Mouse (Mus musculus) kidney, embryonic 15.5 days (tissue): ENCODE measurements around the gene Fubp1. TPM values are rescaled to one million over a fixed set of nuclear protein-coding genes. Genes with fewer than 3 reads are reported as not detected.
A peak's percentile ranks its signal among the peaks of the same experiment; 100 is the strongest.

Experiments used
- ATAC-seq: fragments of 200-750 bp; cut with Nextera tagmentation; replicated peaks from 2 replicates; pipeline ENCODE4 v1.8.0; 2017; ENCODE audit warnings: moderate TSS enrichment; ENCODE audit not compliant: low FRiP score
- H3K27ac ChIP-seq: fragments of 300-500 bp; sonication (generic); 2 replicates; pipeline ENCODE4 v1.5.1; 2015; ENCODE audit warnings: mild to moderate bottlenecking, inconsistent platforms
- H3K27me3 ChIP-seq: fragments of 300-500 bp; sonication (generic); 2 replicates; pipeline ENCODE4 v1.6.1; 2015; ENCODE audit warnings: inconsistent platforms
- H3K36me3 ChIP-seq: fragments of 300-500 bp; sonication (generic); 2 replicates; pipeline ENCODE4 v1.6.1; 2015; ENCODE audit warnings: inconsistent platforms
- H3K4me1 ChIP-seq: fragments of 300-500 bp; sonication (generic); 2 replicates; pipeline ENCODE4 v1.6.1; 2015; ENCODE audit warnings: inconsistent platforms
- H3K4me2 ChIP-seq: fragments of 300-500 bp; sonication (generic); 2 replicates; pipeline ENCODE4 v1.6.1; 2015; ENCODE audit warnings: moderate library complexity, mild to moderate bottlenecking, inconsistent platforms
- H3K4me3 ChIP-seq: fragments of 300-500 bp; sonication (generic); replicated peaks from 2 replicates; pipeline ENCODE4 v1.5.1; 2015; ENCODE audit warnings: mild to moderate bottlenecking, inconsistent platforms
- H3K9ac ChIP-seq: fragments of 300-500 bp; sonication (generic); 2 replicates; pipeline ENCODE4 v1.6.1; 2015; ENCODE audit warnings: mild to moderate bottlenecking, inconsistent platforms
- H3K9me3 ChIP-seq: fragments of 300-500 bp; sonication (generic); replicated peaks from 2 replicates; pipeline ENCODE4 v1.6.1; 2016; ENCODE audit warnings: inconsistent platforms
- WGBS: fragments of 180-500 bp; shearing (Covaris S2); methylation state at CpG from one replicate; pipeline ENCODE4 v1.1.7; 2015; ENCODE audit warnings: mixed read lengths; 5-methylcytosine and 5-hydroxymethylcytosine counted together
- polyA plus RNA-seq: library from polyadenylated mRNA; unstranded; fragments of >200 nt; fragmentation: Nextera tagmentation; extraction: Ambion mirVana; gene quantifications from 2 replicates; pipeline ENCODE4 v1.2.1, GENCODE M21; 2015

The Fubp1 gene
- 301 and 315 TPM in 2 replicates for polyA plus RNA-seq

GRCm38 (mm10) chr3:152209967-152210634, at the start of gene Fubp1, which contains the start of gene Dnajb4:
Fubp1 (plus strand) TSS chr3:152210422.
Dnajb4 (minus strand) TSS chr3:152210302.
- Histone ChIP-seq H3K9me3 (no peaks in the 10 kb centered on the region), H3K27ac (peak within 1 kb of the TSS; percentile 99), H3K4me3 (peak within 1 kb of the TSS; percentile 97), H3K4me2 (peak within 1 kb of the TSS; percentile 81), H3K36me3 (peaks cover 6% of the 10 kb centered on the region), H3K4me1 (peaks cover 24% of the 10 kb centered on the region), H3K9ac (peak within 1 kb of the TSS; percentile 100), H3K27me3 (no peaks in the 10 kb centered on the region)
- WGBS = under 1% methylated on average over 85 of the region's 85 CpGs
- peak; percentile 97 for ATAC-seq

DNA sequence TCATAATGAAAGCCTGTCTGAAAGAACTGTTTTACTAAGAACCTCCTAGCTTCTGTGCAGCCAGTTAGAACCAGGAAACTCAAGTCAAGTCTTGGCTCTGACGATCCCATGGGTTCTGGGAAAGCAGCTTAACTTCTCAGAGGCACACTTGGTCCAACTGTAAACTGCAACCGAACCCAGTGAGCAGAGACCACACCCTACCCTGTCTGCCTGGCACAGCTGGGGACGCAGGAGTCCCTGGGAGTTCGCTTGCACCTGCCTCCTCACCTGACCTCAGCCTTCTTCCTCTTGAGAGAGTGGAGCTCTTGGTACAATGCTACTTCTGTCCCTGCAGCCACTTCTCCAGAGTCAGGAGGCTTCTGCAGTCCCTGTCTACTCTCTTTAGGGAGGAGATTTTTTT, 49.6 kb upstream of the Fubp1 start:
- Histone ChIP-seq H3K27ac (no peak overlapping the region), H3K27me3 (peaks cover 6% of the 10 kb centered on the region; the same call in 1 of the 2 replicates), H3K9me3 (no peaks in the 10 kb centered on the region), H3K9ac (no peak overlapping the region), H3K4me2 (no peak overlapping the region), H3K4me3 (no peak overlapping the region), H3K4me1 (peaks cover 12% of the 10 kb centered on the region), H3K36me3 (no peaks in the 10 kb centered on the region)
- WGBS = 57% methylated on average over 4 of the region's 4 CpGs
- no peak for ATAC-seq

DNA sequence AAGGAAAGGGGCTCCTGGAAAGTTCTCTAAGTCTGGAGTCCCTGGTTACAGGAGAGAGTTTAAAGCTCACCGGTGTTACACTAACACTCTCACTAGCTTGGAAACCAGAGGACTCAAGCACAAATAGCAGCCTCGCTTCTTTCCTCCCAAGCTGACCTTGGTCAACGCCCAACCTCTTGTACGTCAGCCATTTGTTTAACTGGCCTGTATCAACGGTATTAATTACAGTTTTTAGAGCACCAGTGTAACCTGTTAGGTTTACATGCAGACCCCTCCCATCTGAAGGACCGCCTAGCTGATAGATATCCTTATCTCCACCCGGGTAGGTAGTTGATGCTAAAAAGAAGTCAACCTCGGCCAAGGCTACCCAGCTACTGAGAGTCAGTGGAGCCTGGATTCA, 46.9 kb upstream of the Fubp1 start:
- peaks cover 21% of the 10 kb centered on the region for H3K27me3 ChIP-seq
- no peak for ATAC-seq
- no peaks in the 10 kb centered on the region for H3K9me3 ChIP-seq
- H3K4me2 ChIP-seq = no peak overlapping the region
- peaks cover 22% of the 10 kb centered on the region for H3K4me1 ChIP-seq
- H3K36me3 ChIP-seq = no peaks in the 10 kb centered on the region
- no peak overlapping the region for H3K27ac ChIP-seq
- 76% methylated on average over 8 of the region's 8 CpGs for WGBS
- H3K4me3 ChIP-seq = no peak overlapping the region
- no peak overlapping the region for H3K9ac ChIP-seq

- Histone ChIP-seq H3K36me3 (no peaks in the 10 kb centered on the region), H3K9ac (peak overlapping the region; percentile 53; the same call in 1 of the 2 replicates), H3K4me2 (peak overlapping the region; percentile 91), H3K4me3 (peak overlapping the region; percentile 52), H3K27me3 (peaks cover 23% of the 10 kb centered on the region), H3K27ac (0 out of 2 replicates have a peak overlapping the region, but pooled peaks have one; percentile 59), H3K4me1 (peaks cover 22% of the 10 kb centered on the region), H3K9me3 (no peaks in the 10 kb centered on the region; the same call in 1 of the 2 replicates)
- no peak for ATAC-seq
- whole genome bisulfite sequencing = 30% methylated on average over 9 of the region's 9 CpGs
Measured at GRCm38 (mm10) chr3:152165014-152165350, 45.2 kb upstream of the Fubp1 start.

GRCm38 (mm10) chr3:152165351-152166098, 44.7 kb upstream of the Fubp1 start:
- H3K36me3 ChIP-seq = no peaks in the 10 kb centered on the region
- peaks cover 23% of the 10 kb centered on the region for H3K27me3 ChIP-seq
- H3K9me3 ChIP-seq = no peaks in the 10 kb centered on the region; the same call in 1 of the 2 replicates
- peak overlapping the region; percentile 52 for H3K4me3 ChIP-seq
- peak; percentile 81 for ATAC-seq
- 2% methylated on average over 52 of the region's 53 CpGs for WGBS
- H3K4me2 ChIP-seq = peak overlapping the region; percentile 91
- H3K27ac ChIP-seq = peak overlapping the region; percentile 59
- H3K4me1 ChIP-seq = peaks cover 22% of the 10 kb centered on the region
- H3K9ac ChIP-seq = peak overlapping the region; percentile 53

DNA sequence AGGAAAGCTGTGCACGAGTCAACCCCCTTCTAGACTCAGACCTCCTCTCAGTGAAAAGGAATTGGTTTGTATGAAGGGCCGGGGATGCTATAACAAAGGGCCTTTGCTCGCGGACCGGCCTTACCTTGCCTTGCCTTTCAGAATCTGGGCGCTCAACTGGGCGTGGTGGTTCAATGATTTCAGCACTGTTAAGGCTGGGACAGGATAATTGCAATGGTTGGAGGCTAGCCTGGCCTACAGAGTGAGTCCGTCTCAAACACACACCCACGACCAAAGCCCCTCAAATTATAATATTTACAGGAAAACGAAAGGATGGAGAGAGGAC, 44.2 kb upstream of the Fubp1 start, which contains the start of gene Gipc2:
Gene Gipc2, minus strand, starts transcription at position 132 of the 325 bp plus-strand sequence.
- H3K4me3 ChIP-seq = peak within 1 kb of the TSS; percentile 52
- peaks cover 22% of the 10 kb centered on the region for H3K4me1 ChIP-seq
- H3K4me2 ChIP-seq = peak within 1 kb of the TSS; percentile 91
- no peaks in the 10 kb centered on the region; the same call in 1 of the 2 replicates for H3K9me3 ChIP-seq
- peak within 1 kb of the TSS; percentile 53 for H3K9ac ChIP-seq
- H3K36me3 ChIP-seq = no peaks in the 10 kb centered on the region
- H3K27me3 ChIP-seq = peaks cover 23% of the 10 kb centered on the region
- 13% methylated on average over 10 of the region's 10 CpGs for WGBS
- ATAC-seq = no peak
- peak within 1 kb of the TSS; percentile 59 for H3K27ac ChIP-seq

DNA sequence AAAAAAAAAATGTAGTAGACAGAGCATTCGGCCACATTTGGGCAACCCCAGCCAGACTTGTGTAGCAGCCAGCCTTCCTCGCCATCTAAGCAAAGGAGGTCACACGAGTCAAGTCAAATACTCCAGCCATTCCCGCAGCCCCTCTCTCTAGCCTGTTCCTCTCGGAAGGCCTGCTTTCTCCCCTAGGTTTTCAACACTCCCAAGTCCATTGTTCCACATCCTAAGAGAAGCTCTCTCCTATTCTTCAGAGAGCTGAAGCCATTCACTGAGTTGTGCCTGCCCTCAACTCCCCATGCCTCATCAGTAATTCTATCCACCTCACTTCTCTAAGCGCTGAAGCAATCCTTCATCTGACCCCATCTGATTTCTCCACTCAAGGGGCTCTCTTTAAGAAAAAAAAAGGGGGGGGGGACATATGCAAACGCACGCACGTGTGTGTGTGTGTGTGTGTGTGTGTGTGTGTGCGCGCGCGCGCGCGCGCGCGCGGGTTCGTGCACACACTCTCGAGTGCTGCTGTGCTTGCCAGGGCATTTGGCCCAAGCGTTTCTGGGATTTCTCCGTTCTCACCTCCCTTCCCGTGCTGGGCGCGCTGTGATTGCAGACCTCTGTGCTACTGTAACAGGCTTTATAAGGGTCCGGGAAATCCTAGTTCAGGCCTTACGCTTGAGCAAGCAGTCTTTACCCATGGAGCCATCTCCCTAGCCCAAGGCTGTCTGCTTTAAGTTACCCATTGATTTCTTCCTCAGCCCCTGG, 43.3 kb upstream of the Fubp1 start:
- H3K9ac ChIP-seq = peak overlapping the region; percentile 26; the same call in 1 of the 2 replicates
- peak overlapping the region; percentile 91 for H3K4me2 ChIP-seq
- ATAC-seq = no peak
- WGBS = 13% methylated on average over 29 of the region's 29 CpGs
- no peaks in the 10 kb centered on the region; the same call in 1 of the 2 replicates for H3K9me3 ChIP-seq
- peaks cover 29% of the 10 kb centered on the region for H3K4me1 ChIP-seq
- H3K36me3 ChIP-seq = no peaks in the 10 kb centered on the region
- H3K27me3 ChIP-seq = peaks cover 23% of the 10 kb centered on the region
- no peak overlapping the region for H3K27ac ChIP-seq
- H3K4me3 ChIP-seq = peak overlapping the region; percentile 34

DNA sequence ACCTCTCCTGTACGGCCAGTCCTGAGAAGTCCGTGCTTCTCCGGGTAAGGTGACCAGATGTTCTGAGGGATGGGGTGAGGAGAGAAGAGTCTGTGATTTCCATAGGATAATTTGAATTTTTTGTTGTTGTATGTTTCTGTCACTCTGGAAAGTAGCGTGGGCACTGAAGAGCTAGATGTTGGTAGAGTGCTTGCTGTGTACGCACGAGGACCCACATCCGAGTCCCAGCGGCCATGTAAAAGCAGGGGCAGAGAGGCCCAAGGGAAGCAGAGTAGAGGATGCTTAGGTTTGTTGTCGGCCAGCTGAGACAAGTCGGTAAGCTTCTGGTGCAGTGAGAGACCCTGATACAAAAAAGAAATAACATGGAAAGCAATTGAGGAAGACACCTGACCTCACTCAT, 42.2 kb upstream of the Fubp1 start:
- no peak overlapping the region for H3K4me2 ChIP-seq
- no peak overlapping the region for H3K9ac ChIP-seq
- H3K36me3 ChIP-seq = no peaks in the 10 kb centered on the region
- H3K4me1 ChIP-seq = peaks cover 31% of the 10 kb centered on the region
- no peak for ATAC-seq
- peaks cover 23% of the 10 kb centered on the region for H3K27me3 ChIP-seq
- H3K27ac ChIP-seq = no peak overlapping the region
- no peak overlapping the region for H3K4me3 ChIP-seq
- H3K9me3 ChIP-seq = no peaks in the 10 kb centered on the region; the same call in 1 of the 2 replicates
- 92% methylated on average over 10 of the region's 10 CpGs for WGBS

DNA sequence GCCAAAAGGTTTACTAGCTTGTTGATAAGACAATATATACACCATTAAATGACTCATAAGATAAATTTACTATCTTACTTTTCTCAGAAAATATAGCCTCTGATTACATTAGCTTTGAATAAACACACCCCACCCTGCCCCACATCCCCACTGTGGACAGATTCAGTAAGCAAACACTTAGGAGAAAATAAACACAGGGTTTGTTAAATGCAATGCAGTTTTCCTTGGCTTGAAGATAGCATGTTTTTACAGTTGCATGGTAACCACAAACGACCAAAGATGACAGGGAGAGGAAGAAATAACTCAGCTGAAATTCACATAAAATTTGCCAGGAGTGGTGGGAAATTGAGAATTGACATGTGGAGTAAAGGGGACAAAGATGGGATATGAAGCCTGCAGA, 39.8 kb upstream of the Fubp1 start:
- 32% methylated on average over 1 of the region's 1 CpGs for WGBS

DNA sequence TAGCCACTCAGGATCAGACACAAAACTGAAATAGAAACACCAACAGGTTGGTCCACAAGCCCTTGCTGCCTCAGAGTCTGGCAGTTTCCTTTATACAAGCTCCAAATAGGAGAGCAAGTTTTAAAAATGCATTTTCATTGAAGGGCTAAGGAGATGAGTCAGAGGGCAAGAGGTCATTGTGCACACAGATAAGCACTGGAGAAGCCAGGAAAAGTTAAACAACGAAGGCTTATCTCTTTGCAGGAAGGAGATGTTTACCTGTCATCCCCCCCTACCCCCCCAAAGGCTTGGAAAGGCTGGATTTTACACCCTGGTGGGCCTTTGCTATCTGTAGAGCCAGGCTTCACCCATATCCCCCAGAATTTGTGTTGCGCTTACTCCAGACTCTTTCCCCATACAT, 39.0 kb upstream of the Fubp1 start:
- no peak overlapping the region for H3K27ac ChIP-seq
- no peak overlapping the region for H3K4me3 ChIP-seq
- H3K9me3 ChIP-seq = no peaks in the 10 kb centered on the region; the same call in 1 of the 2 replicates
- H3K4me2 ChIP-seq = no peak overlapping the region
- 67% methylated on average over 2 of the region's 2 CpGs for WGBS
- peaks cover 12% of the 10 kb centered on the region; the same call in 1 of the 2 replicates for H3K27me3 ChIP-seq
- no peaks in the 10 kb centered on the region for H3K36me3 ChIP-seq
- no peak overlapping the region for H3K9ac ChIP-seq
- no peak for ATAC-seq
- peaks cover 21% of the 10 kb centered on the region for H3K4me1 ChIP-seq

More for the DNA sequence above, 39.8 kb upstream of the Fubp1 start:
- ATAC-seq = no peak
- H3K4me1 ChIP-seq = peaks cover 29% of the 10 kb centered on the region
- H3K36me3 ChIP-seq = no peaks in the 10 kb centered on the region
- H3K27ac ChIP-seq = no peak overlapping the region
- H3K4me3 ChIP-seq = no peak overlapping the region
- H3K27me3 ChIP-seq = peaks cover 19% of the 10 kb centered on the region
- H3K9me3 ChIP-seq = no peaks in the 10 kb centered on the region; the same call in 1 of the 2 replicates
- H3K9ac ChIP-seq = no peak overlapping the region
- no peak overlapping the region for H3K4me2 ChIP-seq

DNA sequence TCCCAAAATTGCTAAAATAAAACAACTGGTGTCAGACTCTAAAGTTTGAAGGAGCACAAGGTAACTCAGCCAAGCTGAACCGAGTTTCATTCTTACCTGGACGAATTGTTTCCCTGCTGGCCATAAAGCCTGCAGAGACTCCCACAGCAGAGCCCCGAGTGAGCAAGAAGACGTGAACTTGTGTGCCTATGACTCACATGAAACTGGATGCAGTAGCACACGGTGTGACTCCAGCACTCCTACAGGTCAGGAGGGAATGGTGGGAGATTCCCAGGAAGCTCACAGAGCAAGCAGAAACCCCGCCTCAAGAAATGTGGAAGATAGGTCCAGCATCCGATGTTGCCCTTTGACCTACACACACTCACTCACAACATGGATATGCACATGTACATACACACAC, 38.4 kb upstream of the Fubp1 start:
- Histone ChIP-seq H3K9ac (no peak overlapping the region), H3K4me2 (no peak overlapping the region), H3K4me1 (peaks cover 15% of the 10 kb centered on the region), H3K9me3 (no peaks in the 10 kb centered on the region; the same call in 1 of the 2 replicates), H3K27me3 (0 out of 2 replicates have a peak, but pooled peaks cover 12% of the 10 kb centered on the region), H3K4me3 (no peak overlapping the region), H3K27ac (no peak overlapping the region), H3K36me3 (no peaks in the 10 kb centered on the region)
- 51% methylated on average over 7 of the region's 7 CpGs for WGBS
- 0 out of 2 replicates have a peak, but pooled peaks have one; percentile 34 for ATAC-seq
